Mouse (Mus musculus) midbrain, embryonic 11.5 days (tissue): ENCODE results near the gene Kctd14. TPM values are rescaled to one million over a fixed set of nuclear protein-coding genes. Genes with fewer than 3 reads are reported as not detected.
A peak's percentile ranks its signal among the peaks of the same experiment; 100 is the strongest.

Experiments
- ATAC-seq: fragments of 200-750 bp; cut with Nextera tagmentation; 2 replicates; pipeline ENCODE4 v1.8.0; 2017; ENCODE audit warnings: moderate TSS enrichment, moderate library complexity; ENCODE audit not compliant: low FRiP score
- DNase-seq: peaks from one replicate; pipeline ENCODE4 v3.0.0; 2015; ENCODE audit warnings: low spot score; ENCODE audit errors: missing footprints
- H3K27ac ChIP-seq: fragments of 300-500 bp; sonication (generic); 2 replicates; pipeline ENCODE4 v1.5.1; 2014; ENCODE audit warnings: low read depth, low read length
- H3K27me3 ChIP-seq: fragments of 300-500 bp; sonication (generic); 2 replicates; pipeline ENCODE4 v1.6.1; 2014; ENCODE audit warnings: mild to moderate bottlenecking, low read length, moderate library complexity, mixed read lengths; ENCODE audit not compliant: control insufficient read depth, insufficient read depth
- H3K36me3 ChIP-seq: fragments of 300-500 bp; sonication (generic); 2 replicates; pipeline ENCODE4 v1.6.1; 2014; ENCODE audit warnings: mild to moderate bottlenecking, low read length, moderate library complexity, mixed read lengths; ENCODE audit not compliant: control insufficient read depth, insufficient read depth
- H3K4me1 ChIP-seq: fragments of 300-500 bp; sonication (generic); 2 replicates; pipeline ENCODE4 v1.6.1; 2014; ENCODE audit warnings: low read length; ENCODE audit not compliant: control insufficient read depth, insufficient read depth
- H3K4me2 ChIP-seq: fragments of 300-500 bp; sonication (generic); 2 replicates; pipeline ENCODE4 v1.6.1; 2014; ENCODE audit warnings: mild to moderate bottlenecking, moderate library complexity
- H3K4me3 ChIP-seq: fragments of 300-500 bp; sonication (generic); 2 replicates; pipeline ENCODE4 v1.5.1; 2014; ENCODE audit warnings: low read depth, low read length
- H3K9ac ChIP-seq: fragments of 300-500 bp; sonication (generic); 2 replicates; pipeline ENCODE4 v1.6.1; 2014; ENCODE audit warnings: low read length
- H3K9me3 ChIP-seq: fragments of 300-500 bp; sonication (generic); 2 replicates; pipeline ENCODE4 v1.6.1; 2016; ENCODE audit warnings: low read length; ENCODE audit not compliant: control insufficient read depth
- WGBS: fragments of 180-500 bp; shearing (Covaris S2); extraction: QIAGEN DNeasy Blood & Tissue Kit; methylation state at CpG from one replicate; pipeline ENCODE4 v1.1.7; 2014; 5-methylcytosine and 5-hydroxymethylcytosine counted together
- polyA plus RNA-seq: library from polyadenylated mRNA; unstranded; fragments of >200 nt; fragmentation: Nextera tagmentation; extraction: Ambion mirVana; gene quantifications from 2 replicates; pipeline ENCODE4 v1.2.1, GENCODE M21; 2014

The Kctd14 gene
- polyA plus RNA-seq, 1 experiment from 2014 or later = 0.37 TPM

DNA sequence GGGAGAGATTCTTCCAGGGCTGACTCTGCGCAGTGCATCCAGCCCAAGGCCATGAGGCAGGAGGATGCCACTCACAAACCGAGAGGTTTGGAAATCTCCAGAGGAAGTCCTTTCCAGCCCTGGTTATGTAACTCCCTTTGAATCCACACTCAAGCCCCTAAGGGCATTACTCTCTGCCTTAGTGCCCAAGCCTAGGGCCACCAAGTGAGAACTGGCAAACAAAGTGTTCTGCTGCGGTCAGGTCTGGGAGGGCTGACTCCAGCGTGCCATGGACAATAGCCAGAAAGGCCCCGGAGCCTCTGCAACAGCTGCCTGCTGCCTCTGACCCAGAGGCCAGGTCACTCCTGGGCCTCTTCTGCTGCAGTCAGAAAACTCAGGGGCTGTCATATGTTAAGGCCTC, 32.4 kb upstream of the Kctd14 start:
- ATAC-seq = no peak
- WGBS = 76% methylated on average over 5 of the region's 5 CpGs
- H3K27ac ChIP-seq = no peak overlapping the region

DNA sequence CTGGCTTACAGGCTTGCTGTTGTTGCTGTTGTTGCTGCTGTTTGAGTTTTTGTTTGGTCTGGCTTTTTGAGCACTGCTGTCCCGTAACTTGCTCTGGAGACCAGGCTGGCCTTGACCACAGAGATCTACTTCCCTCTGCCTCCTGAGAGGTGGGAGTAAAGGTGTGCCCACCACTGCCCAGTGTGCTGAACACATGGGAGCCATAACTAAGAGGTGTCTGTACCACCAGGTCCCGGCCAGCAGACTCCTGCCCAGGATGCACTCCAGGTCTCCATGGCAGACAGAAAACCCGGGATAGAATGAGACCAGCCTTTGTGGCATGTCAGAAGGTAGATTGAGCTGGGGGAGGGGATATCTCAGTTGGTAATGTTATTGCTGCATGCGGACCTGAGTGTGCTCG, 32.0 kb upstream of the Kctd14 start:
- Histone ChIP-seq H3K36me3 (no peaks in the 10 kb centered on the region), H3K9ac (no peak overlapping the region), H3K4me3 (no peak overlapping the region), H3K27ac (no peak overlapping the region), H3K4me2 (no peak overlapping the region), H3K27me3 (no peaks in the 10 kb centered on the region), H3K4me1 (no peaks in the 10 kb centered on the region), H3K9me3 (no peaks in the 10 kb centered on the region)
- WGBS = 84% methylated on average over 5 of the region's 5 CpGs
- ATAC-seq (no peak), DNase-seq (no peak)

More for the DNA sequence above, 32.4 kb upstream of the Kctd14 start:
- no peaks in the 10 kb centered on the region for H3K4me1 ChIP-seq
- no peaks in the 10 kb centered on the region for H3K27me3 ChIP-seq
- H3K36me3 ChIP-seq = no peaks in the 10 kb centered on the region
- DNase-seq = no peak
- no peak overlapping the region for H3K4me3 ChIP-seq
- no peak overlapping the region for H3K9ac ChIP-seq
- H3K4me2 ChIP-seq = no peak overlapping the region
- no peaks in the 10 kb centered on the region for H3K9me3 ChIP-seq

DNA sequence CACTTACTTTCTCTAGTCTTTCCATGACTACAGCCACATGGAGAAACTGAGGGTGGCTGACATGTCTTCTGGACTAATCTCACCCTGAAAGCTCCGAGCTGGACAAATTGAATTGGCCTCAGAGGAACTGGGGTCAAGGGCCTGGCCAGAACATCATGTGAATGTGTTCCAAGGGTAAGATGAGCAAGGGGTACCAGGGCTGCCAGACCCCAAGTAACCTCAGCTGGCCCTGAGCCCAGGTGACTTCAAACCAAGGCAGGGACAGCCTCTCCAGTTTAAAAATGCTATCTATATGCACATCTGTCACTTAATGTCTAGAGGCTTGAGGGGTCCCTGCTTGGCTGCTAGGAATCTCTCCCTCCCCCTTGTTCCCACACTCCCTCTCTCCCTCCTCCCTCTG, 30.7 kb upstream of the Kctd14 start:
- Histone ChIP-seq H3K27me3 (no peaks in the 10 kb centered on the region), H3K4me3 (no peak overlapping the region), H3K27ac (no peak overlapping the region), H3K4me2 (no peak overlapping the region), H3K9ac (no peak overlapping the region), H3K9me3 (no peaks in the 10 kb centered on the region), H3K4me1 (no peaks in the 10 kb centered on the region), H3K36me3 (no peaks in the 10 kb centered on the region)
- WGBS = 59% methylated on average over 1 of the region's 1 CpGs
- DNase-seq (no peak), ATAC-seq (no peak)

DNA sequence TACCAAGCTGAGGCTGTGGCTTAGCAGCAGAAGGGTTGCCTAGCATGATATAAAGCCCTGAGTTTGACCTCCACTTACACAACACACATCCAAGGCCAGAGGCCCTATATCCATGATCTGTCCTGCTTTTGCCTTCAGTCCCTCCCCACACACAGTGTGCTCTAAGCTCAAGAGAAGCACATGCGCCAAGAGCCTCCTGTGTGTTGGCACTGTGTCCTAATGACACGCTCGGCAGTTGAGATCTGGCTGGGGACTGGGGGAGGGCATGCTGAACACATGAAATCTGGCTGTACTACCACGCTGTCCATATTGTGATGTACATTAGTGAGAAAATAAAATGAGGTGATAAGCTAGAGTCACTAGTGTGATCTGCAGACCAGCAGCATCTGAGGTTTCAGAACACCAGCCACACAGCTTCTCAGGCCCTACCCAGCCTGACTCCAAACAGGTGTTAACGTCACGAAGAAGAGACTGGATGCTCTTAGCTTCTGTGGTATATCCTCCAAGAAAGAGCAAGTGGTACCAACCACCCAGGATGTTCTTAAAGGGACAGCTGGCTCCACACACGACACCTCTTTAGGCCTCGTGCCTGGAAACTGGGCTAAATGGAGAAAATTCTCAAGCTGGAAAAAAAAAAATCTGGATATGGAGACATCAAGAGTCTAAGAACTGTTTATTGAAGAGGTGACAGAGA, 30.0 kb upstream of the Kctd14 start:
- ATAC-seq (no peak), DNase-seq (no peak)
- WGBS = 85% methylated on average over 8 of the region's 8 CpGs

DNA sequence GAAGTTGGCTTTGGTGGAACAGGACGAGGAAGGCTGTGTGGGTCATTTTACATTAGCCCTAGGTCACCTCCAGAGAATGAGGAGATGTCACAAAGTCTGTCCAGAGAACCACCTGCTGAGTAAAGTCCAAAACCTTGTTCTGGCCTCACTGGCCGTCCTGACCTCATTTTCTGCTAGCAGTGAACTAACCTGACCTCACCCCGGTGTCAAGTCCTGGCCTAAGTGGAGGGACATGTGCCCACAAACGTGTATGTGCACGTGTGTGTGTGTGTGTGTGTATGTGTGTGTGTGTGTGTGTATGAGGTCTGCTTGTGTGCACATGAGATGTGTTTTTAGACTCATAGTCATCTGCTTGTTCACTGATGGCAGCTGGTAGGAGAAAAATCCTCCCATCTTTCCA, 27.4 kb upstream of the Kctd14 start:
- 63% methylated on average over 5 of the region's 5 CpGs for WGBS
- no peak overlapping the region for H3K4me2 ChIP-seq

More for the DNA sequence above, 30.0 kb upstream of the Kctd14 start:
- H3K27ac ChIP-seq = no peak overlapping the region
- no peak overlapping the region for H3K4me3 ChIP-seq
- H3K27me3 ChIP-seq = no peaks in the 10 kb centered on the region
- no peak overlapping the region for H3K4me2 ChIP-seq
- no peaks in the 10 kb centered on the region for H3K4me1 ChIP-seq
- no peaks in the 10 kb centered on the region for H3K36me3 ChIP-seq
- no peak overlapping the region for H3K9ac ChIP-seq
- H3K9me3 ChIP-seq = no peaks in the 10 kb centered on the region

DNA sequence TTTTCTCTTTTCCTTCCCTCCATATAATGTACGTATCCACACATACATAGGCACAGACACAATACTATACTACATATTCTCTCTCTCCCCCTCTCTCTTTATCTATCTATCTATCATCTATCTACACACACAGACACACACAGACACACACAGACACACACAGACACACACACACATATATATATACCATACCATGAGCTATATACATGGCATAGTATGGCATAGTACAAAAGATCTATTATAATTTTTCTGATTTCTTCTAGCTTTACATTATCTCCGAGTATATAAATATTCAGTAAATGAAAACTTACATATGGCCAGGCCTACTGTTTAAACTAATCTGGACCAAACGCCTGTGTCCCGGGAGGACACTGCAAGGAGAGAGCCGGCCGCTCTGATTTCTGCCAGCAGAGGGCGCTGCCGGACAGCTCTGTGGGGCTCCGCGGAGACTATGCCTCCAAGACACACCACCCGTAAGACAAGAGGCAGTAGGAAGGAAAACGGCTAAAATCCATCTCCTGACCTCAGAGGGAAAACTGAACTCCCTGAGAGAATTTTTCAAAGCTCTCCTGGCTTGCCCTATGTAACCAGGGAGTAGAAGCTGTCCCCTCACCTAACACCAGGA, 26.4 kb upstream of the Kctd14 start:
- H3K4me3 ChIP-seq = no peak overlapping the region
- peak; percentile 100 for DNase-seq
- peaks cover 6% of the 10 kb centered on the region; the same call in 1 of the 2 replicates for H3K4me1 ChIP-seq
- no peak overlapping the region for H3K27ac ChIP-seq
- WGBS = 8% methylated on average over 12 of the region's 12 CpGs
- H3K36me3 ChIP-seq = no peaks in the 10 kb centered on the region
- H3K4me2 ChIP-seq = no peak overlapping the region
- peak; percentile 75 for ATAC-seq
- no peaks in the 10 kb centered on the region for H3K9me3 ChIP-seq
- no peaks in the 10 kb centered on the region for H3K27me3 ChIP-seq
- no peak overlapping the region for H3K9ac ChIP-seq

More for the DNA sequence above, 27.4 kb upstream of the Kctd14 start:
- no peaks in the 10 kb centered on the region for H3K36me3 ChIP-seq
- H3K9me3 ChIP-seq = no peaks in the 10 kb centered on the region
- H3K9ac ChIP-seq = no peak overlapping the region; the same call in 1 of the 2 replicates
- no peak overlapping the region for H3K4me3 ChIP-seq
- H3K27me3 ChIP-seq = no peaks in the 10 kb centered on the region
- ATAC-seq (no peak), DNase-seq (no peak)
- H3K27ac ChIP-seq = no peak overlapping the region
- H3K4me1 ChIP-seq = no peaks in the 10 kb centered on the region

DNA sequence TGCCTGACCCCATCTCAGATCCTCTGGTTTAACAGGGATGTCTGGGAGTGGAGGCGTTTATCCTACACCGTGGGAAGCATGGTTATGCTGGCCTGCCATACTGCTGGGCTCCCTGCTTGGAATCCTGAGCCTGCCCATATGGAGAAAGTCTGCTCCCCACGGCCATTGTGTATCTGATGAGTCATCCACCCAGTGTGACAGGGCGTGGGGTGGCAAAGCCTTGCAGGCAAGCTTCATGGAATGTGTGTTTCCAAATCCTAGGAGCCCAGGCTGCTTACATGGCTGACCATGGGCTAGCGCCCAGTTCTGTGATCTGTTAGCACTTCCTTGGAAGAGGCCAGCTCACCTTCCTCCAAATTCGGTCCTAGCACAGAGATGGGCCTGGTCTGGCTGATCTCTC, 24.6 kb upstream of the Kctd14 start:
- no peak overlapping the region for H3K4me2 ChIP-seq
- no peaks in the 10 kb centered on the region for H3K27me3 ChIP-seq
- DNase-seq (no peak), ATAC-seq (no peak)
- H3K9ac ChIP-seq = no peak overlapping the region
- H3K36me3 ChIP-seq = no peaks in the 10 kb centered on the region
- H3K27ac ChIP-seq = no peak overlapping the region
- 70% methylated on average over 6 of the region's 6 CpGs for WGBS
- H3K9me3 ChIP-seq = no peaks in the 10 kb centered on the region
- H3K4me3 ChIP-seq = no peak overlapping the region
- peaks cover 10% of the 10 kb centered on the region; the same call in 1 of the 2 replicates for H3K4me1 ChIP-seq

DNA sequence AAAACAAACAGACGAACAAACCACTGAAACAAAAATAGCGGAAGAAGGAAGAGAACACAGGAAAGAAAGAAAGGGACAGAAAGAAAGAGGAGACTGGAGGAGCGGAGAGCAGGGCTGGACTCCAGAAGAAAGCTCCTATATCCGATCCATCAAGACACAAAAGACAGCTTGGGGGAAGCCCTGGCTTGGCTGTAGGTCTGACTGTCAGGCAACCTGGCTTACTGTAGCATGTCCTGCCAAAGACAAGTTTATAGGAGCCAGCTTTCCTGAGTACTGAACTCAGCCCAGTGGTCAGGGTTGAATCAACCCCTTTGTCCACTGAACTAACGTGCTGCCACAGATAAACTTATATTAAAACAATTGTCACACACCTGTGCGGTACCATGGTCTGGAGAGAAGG, 23.8 kb upstream of the Kctd14 start:
- H3K27me3 ChIP-seq = no peaks in the 10 kb centered on the region
- H3K9me3 ChIP-seq = no peaks in the 10 kb centered on the region
- no peak overlapping the region for H3K4me2 ChIP-seq
- no peaks in the 10 kb centered on the region for H3K36me3 ChIP-seq
- DNase-seq (no peak), ATAC-seq (no peak)
- no peak overlapping the region for H3K4me3 ChIP-seq
- no peak overlapping the region for H3K9ac ChIP-seq
- H3K4me1 ChIP-seq = peaks cover 10% of the 10 kb centered on the region; the same call in 1 of the 2 replicates
- no peak overlapping the region for H3K27ac ChIP-seq
- 78% methylated on average over 6 of the region's 6 CpGs for whole genome bisulfite sequencing

DNA sequence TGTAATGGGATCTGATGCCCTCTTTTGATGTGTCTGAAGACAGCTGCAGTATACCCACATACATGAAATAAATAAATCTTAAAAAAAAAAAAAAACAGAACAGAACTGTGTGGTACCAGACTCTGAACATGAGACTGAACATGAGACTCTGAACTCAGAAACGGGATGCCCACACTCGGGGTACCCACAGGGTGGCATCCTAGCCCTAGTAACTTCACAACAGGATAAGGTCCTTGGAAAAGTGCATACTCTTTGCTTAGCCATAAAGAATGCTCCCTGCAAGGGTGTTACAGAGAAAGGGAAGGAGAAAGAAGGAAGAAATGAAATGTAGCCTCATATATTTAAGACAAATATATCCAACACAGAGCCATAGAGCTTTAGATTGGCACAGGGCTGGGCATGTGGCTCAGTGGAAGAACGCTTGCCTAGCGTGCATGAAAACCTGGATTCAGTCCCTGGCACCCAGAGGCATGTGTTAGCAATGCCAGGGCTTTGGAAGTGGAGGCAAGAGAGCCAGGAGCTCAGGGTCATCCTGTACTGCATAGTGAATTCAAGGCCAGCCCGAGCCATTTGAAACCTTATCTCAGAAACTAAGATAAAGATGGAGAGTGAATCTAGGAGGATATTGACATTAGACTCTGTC, 23.2 kb upstream of the Kctd14 start:
- no peak for ATAC-seq
- WGBS = 84% methylated on average over 5 of the region's 5 CpGs

More for the DNA sequence above, 23.2 kb upstream of the Kctd14 start:
- Histone ChIP-seq H3K9ac (no peak overlapping the region), H3K36me3 (no peaks in the 10 kb centered on the region), H3K27ac (no peak overlapping the region), H3K9me3 (no peaks in the 10 kb centered on the region), H3K4me1 (peaks cover 10% of the 10 kb centered on the region; the same call in 1 of the 2 replicates), H3K4me2 (no peak overlapping the region), H3K27me3 (no peaks in the 10 kb centered on the region), H3K4me3 (no peak overlapping the region)
- no peak for DNase-seq
